Mouse (Mus musculus) adrenal gland, adult 18-20 months (tissue): ENCODE data around the gene Fam207a. TPM values are rescaled to one million over a fixed set of nuclear protein-coding genes. Genes with fewer than 3 reads are reported as not detected.

Experiments
- DNase-seq, 2 experiments: peaks; one replicate each; pipeline ENCODE4 v3.0.0; 2021 to 2022; ENCODE audit warnings: low spot score in 2 of 2
- long read RNA-seq, 2 experiments: library from polyadenylated mRNA; stranded (forward); transcript quantifications; one replicate each; pipeline ENCODE4 v2.0.0; 2021
- total RNA-seq, 2 experiments: library from RNA; stranded (reverse); gene quantifications; 1 replicate in 1 of 2; 2 replicates in 1 of 2; pipeline ENCODE4 v1.2.3; 2021

Gene Fam207a
- total RNA-seq = 10 to 100 TPM; 19.5 to 21.9 TPM
- long read RNA-seq, experiment 1, transcript Fam207a-201 (6 exons, 2,394 nt) = major isoform, 30 of 36 reads
- long read RNA-seq, experiment 1, partial matches to known transcripts = 1 of 36 reads
- long read RNA-seq, experiment 1, other reads (novel, unspliced or antisense) = 4 of 36 reads
- long read RNA-seq, experiment 2, transcript Fam207a-201 (6 exons, 2,394 nt) = major isoform, 52 of 72 reads
- long read RNA-seq, experiment 2, partial matches to known transcripts = 0 of 72 reads
- long read RNA-seq, experiment 2, other reads (novel, unspliced or antisense) = 20 of 72 reads

- peak; percentile 90 to 92 for DNase-seq
Observed at GRCm38 (mm10) chr10:77515385-77516348, at the start of gene Fam207a. Fam207a (minus strand) TSS chr10:77515785.

GRCm38 (mm10) chr10:77565005-77565404 lies 49.4 kb upstream of the Fam207a start:
- DNase-seq = no peak

- no peak for DNase-seq
Observed at GRCm38 (mm10) chr10:77561508-77561907, 45.9 kb upstream of the Fam207a start.

- DNase-seq = no peak
Observed at GRCm38 (mm10) chr10:77560830-77561229, 45.2 kb upstream of the Fam207a start.

- DNase-seq = no peak
Observed at GRCm38 (mm10) chr10:77560090-77560489, 44.5 kb upstream of the Fam207a start.

- no peak for DNase-seq
Observed at GRCm38 (mm10) chr10:77557641-77558040, 42.1 kb upstream of the Fam207a start.

GRCm38 (mm10) chr10:77556631-77557030 lies 41.0 kb upstream of the Fam207a start:
- DNase-seq = no peak

- no peak for DNase-seq
Observed at GRCm38 (mm10) chr10:77554918-77555317, 39.3 kb upstream of the Fam207a start.

GRCm38 (mm10) chr10:77553285-77553684 lies 37.7 kb upstream of the Fam207a start:
- DNase-seq = no peak

- no peak for DNase-seq
Observed at GRCm38 (mm10) chr10:77552162-77552561, 36.6 kb upstream of the Fam207a start.

GRCm38 (mm10) chr10:77550874-77551273 lies 35.3 kb upstream of the Fam207a start:
- no peak for DNase-seq

GRCm38 (mm10) chr10:77548576-77548975 lies 33.0 kb upstream of the Fam207a start:
- no peak for DNase-seq

- peak in 1 of 2 experiments; percentile 49 for DNase-seq
Observed at GRCm38 (mm10) chr10:77544916-77545315, 29.3 kb upstream of the Fam207a start.

GRCm38 (mm10) chr10:77543226-77543625 lies 27.6 kb upstream of the Fam207a start:
- DNase-seq = peak in 1 of 2 experiments; percentile 68

GRCm38 (mm10) chr10:77541864-77542666 lies 26.5 kb upstream of the Fam207a start:
- DNase-seq = no peak

GRCm38 (mm10) chr10:77540576-77541102 lies 25.1 kb upstream of the Fam207a start:
- no peak for DNase-seq

GRCm38 (mm10) chr10:77539320-77539945 lies 23.8 kb upstream of the Fam207a start:
- DNase-seq = no peak

GRCm38 (mm10) chr10:77537215-77538209 lies 21.9 kb upstream of the Fam207a start:
- DNase-seq = no peak

GRCm38 (mm10) chr10:77536727-77537126 lies 21.1 kb upstream of the Fam207a start:
- no peak for DNase-seq
